Mouse (Mus musculus) midbrain, embryonic 15.5 days (tissue): ENCODE measurements around the gene Hnrnph2. TPM values are rescaled to one million over a fixed set of nuclear protein-coding genes. Genes with fewer than 3 reads are reported as not detected.

ENCODE experiments used
- ATAC-seq: fragments of 200-750 bp; cut with Nextera tagmentation; replicated peaks from 2 replicates; pipeline ENCODE4 v1.8.0; 2017; ENCODE audit warnings: moderate TSS enrichment
- H3K27ac ChIP-seq: fragments of 300-500 bp; sonication (generic); 2 replicates; pipeline ENCODE4 v1.5.1; 2015; ENCODE audit warnings: mild to moderate bottlenecking, inconsistent platforms
- H3K27me3 ChIP-seq: fragments of 300-500 bp; sonication (generic); replicated peaks from 2 replicates; pipeline ENCODE4 v1.6.1; 2015; ENCODE audit warnings: inconsistent platforms
- H3K36me3 ChIP-seq: fragments of 300-500 bp; sonication (generic); replicated peaks from 2 replicates; pipeline ENCODE4 v1.6.1; 2015; ENCODE audit warnings: inconsistent platforms
- H3K4me1 ChIP-seq: fragments of 300-500 bp; sonication (generic); 2 replicates; pipeline ENCODE4 v1.6.1; 2015; ENCODE audit warnings: inconsistent platforms
- H3K4me2 ChIP-seq: fragments of 300-500 bp; sonication (generic); 2 replicates; pipeline ENCODE4 v1.6.1; 2015; ENCODE audit warnings: inconsistent platforms, mild to moderate bottlenecking, moderate library complexity
- H3K4me3 ChIP-seq: fragments of 300-500 bp; sonication (generic); 2 replicates; pipeline ENCODE4 v1.5.1; 2015; ENCODE audit warnings: mild to moderate bottlenecking, inconsistent platforms
- H3K9ac ChIP-seq: fragments of 300-500 bp; sonication (generic); 2 replicates; pipeline ENCODE4 v1.6.1; 2015; ENCODE audit warnings: mild to moderate bottlenecking, inconsistent platforms
- H3K9me3 ChIP-seq: fragments of 300-500 bp; sonication (generic); 2 replicates; pipeline ENCODE4 v1.6.1; 2016; ENCODE audit warnings: inconsistent platforms
- WGBS: fragments of 180-500 bp; shearing (Covaris S2); methylation state at CpG from one replicate; pipeline ENCODE4 v1.1.7; 2015; ENCODE audit warnings: mixed read lengths; 5-methylcytosine and 5-hydroxymethylcytosine counted together
- polyA plus RNA-seq: library from polyadenylated mRNA; unstranded; fragments of >200 nt; fragmentation: Nextera tagmentation; extraction: Ambion mirVana; gene quantifications from 2 replicates; pipeline ENCODE4 v1.2.1, GENCODE M21; 2015

The Hnrnph2 gene
- polyA plus RNA-seq, 1 experiment from 2014 or later: 145 TPM

DNA sequence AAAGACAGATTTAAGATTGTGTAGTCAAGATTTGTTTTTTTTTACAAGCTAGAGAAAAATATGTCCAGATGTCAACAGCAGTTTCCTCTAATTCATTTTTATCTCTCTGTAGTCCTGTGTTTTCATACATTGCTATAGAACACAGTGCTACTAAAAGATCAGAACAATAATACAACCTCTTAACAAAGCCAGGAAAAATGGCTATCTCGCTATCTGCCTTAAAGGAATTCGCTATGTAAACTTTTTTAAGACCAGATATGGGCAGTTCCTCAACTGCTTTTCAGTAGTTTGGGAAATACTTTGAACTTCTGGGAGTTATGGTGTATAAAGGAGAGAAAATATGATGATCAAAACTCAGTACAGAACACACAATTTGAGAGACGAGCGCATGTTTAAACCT is 22.4 kb downstream of the Hnrnph2 start:
- Histone ChIP-seq H3K27me3 (0 out of 2 replicates have a peak, but pooled peaks cover 13% of the 10 kb centered on the region), H3K9ac (no peak overlapping the region), H3K4me2 (no peak overlapping the region), H3K4me1 (peaks cover 5% of the 10 kb centered on the region; the same call in 1 of the 2 replicates), H3K9me3 (no peaks in the 10 kb centered on the region), H3K27ac (no peak overlapping the region), H3K4me3 (no peak overlapping the region), H3K36me3 (no peaks in the 10 kb centered on the region)
- ATAC-seq: no peak
- 93% methylated on average over 4 of the region's 4 CpGs for WGBS

GRCm38 (mm10) chrX:134628200-134628599 is 27.2 kb downstream of the Hnrnph2 start:
- no peaks in the 10 kb centered on the region for H3K4me1 ChIP-seq
- no peaks in the 10 kb centered on the region for H3K36me3 ChIP-seq
- no peak overlapping the region for H3K4me2 ChIP-seq
- H3K9me3 ChIP-seq: no peaks in the 10 kb centered on the region
- WGBS: 73% methylated on average over 2 of the region's 2 CpGs
- H3K27me3 ChIP-seq: 0 out of 2 replicates have a peak, but pooled peaks cover 10% of the 10 kb centered on the region
- ATAC-seq: no peak
- H3K9ac ChIP-seq: no peak overlapping the region
- H3K27ac ChIP-seq: no peak overlapping the region
- H3K4me3 ChIP-seq: no peak overlapping the region

GRCm38 (mm10) chrX:134632710-134633109 is 31.7 kb downstream of the Hnrnph2 start:
- Histone ChIP-seq H3K4me1 (no peaks in the 10 kb centered on the region), H3K9ac (no peak overlapping the region), H3K4me2 (no peak overlapping the region), H3K9me3 (no peaks in the 10 kb centered on the region), H3K36me3 (no peaks in the 10 kb centered on the region), H3K27me3 (0 out of 2 replicates have a peak, but pooled peaks cover 3% of the 10 kb centered on the region), H3K27ac (no peak overlapping the region), H3K4me3 (no peak overlapping the region)
- 91% methylated on average over 5 of the region's 5 CpGs for WGBS
- no peak for ATAC-seq

- Histone ChIP-seq H3K4me3 (no peak overlapping the region), H3K4me1 (no peaks in the 10 kb centered on the region), H3K27ac (no peak overlapping the region), H3K27me3 (0 out of 2 replicates have a peak, but pooled peaks cover 2% of the 10 kb centered on the region), H3K9me3 (no peaks in the 10 kb centered on the region), H3K36me3 (no peaks in the 10 kb centered on the region), H3K9ac (no peak overlapping the region), H3K4me2 (no peak overlapping the region)
- ATAC-seq: no peak
- 60% methylated on average over 3 of the region's 3 CpGs for WGBS
Observed at GRCm38 (mm10) chrX:134635111-134635510, 34.1 kb downstream of the Hnrnph2 start.

DNA sequence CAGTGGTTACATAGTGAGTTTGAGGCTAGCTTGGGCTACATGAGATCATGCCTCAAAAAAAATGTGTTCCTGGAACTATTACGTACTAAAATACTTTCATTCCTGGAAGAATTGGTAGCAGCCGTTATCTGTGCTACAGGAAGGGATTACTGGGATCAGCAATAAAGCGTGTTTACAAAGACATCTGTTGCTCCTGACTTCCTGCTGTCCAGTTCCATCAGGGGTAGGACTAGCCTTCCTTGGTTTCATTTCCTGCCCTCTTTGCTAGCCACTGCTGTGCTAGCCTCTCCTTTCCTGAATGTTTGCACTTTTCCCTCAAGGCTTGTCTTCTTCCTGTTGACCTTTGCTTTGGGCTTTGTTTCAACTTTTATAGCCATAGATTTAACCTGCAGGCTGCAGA is 34.9 kb downstream of the Hnrnph2 start:
- no peaks in the 10 kb centered on the region for H3K4me1 ChIP-seq
- no peak overlapping the region for H3K27ac ChIP-seq
- H3K27me3 ChIP-seq: 0 out of 2 replicates have a peak, but pooled peaks cover 2% of the 10 kb centered on the region
- no peaks in the 10 kb centered on the region for H3K36me3 ChIP-seq
- ATAC-seq: no peak
- no peak overlapping the region for H3K4me2 ChIP-seq
- 75% methylated on average over 3 of the region's 3 CpGs for WGBS
- no peak overlapping the region for H3K9ac ChIP-seq
- H3K4me3 ChIP-seq: no peak overlapping the region
- H3K9me3 ChIP-seq: no peaks in the 10 kb centered on the region

- H3K36me3 ChIP-seq: no peaks in the 10 kb centered on the region
- no peak overlapping the region for H3K4me2 ChIP-seq
- H3K27ac ChIP-seq: no peak overlapping the region
- no peak overlapping the region for H3K9ac ChIP-seq
- no peak for ATAC-seq
- 0 out of 2 replicates have a peak, but pooled peaks cover 2% of the 10 kb centered on the region for H3K27me3 ChIP-seq
- no peak overlapping the region for H3K4me3 ChIP-seq
- no peaks in the 10 kb centered on the region for H3K4me1 ChIP-seq
- WGBS: 65% methylated on average over 10 of the region's 10 CpGs
- H3K9me3 ChIP-seq: no peaks in the 10 kb centered on the region
Observed at GRCm38 (mm10) chrX:134641000-134641760, 40.2 kb downstream of the Hnrnph2 start.

DNA sequence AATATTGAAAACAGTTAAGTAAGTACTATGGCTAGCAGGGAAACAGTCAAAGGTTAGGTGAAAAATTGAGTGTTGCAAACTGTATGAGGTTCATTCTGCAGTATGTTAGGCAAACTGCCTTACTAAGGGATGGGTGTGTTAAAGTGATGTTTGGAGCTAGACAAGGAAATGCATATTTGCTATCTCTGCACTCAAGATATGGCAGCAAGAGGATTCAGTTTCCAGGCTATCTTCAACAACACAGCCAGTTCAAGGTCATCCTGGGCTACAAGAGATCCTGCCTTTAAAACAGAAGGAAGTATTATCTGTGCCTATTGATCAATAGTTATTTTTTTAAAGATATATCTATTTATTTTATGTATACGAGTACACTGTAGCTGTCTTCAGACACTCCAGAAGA is 45.4 kb downstream of the Hnrnph2 start:
- Histone ChIP-seq H3K9me3 (no peaks in the 10 kb centered on the region), H3K9ac (no peak overlapping the region), H3K27ac (no peak overlapping the region), H3K27me3 (no peaks in the 10 kb centered on the region), H3K4me1 (no peaks in the 10 kb centered on the region), H3K36me3 (no peaks in the 10 kb centered on the region), H3K4me2 (no peak overlapping the region), H3K4me3 (no peak overlapping the region)
- no peak for ATAC-seq
- WGBS: 96% methylated on average over 1 of the region's 1 CpGs

- 76% methylated on average over 8 of the region's 8 CpGs for WGBS
- Histone ChIP-seq H3K9ac (no peak overlapping the region), H3K4me1 (no peaks in the 10 kb centered on the region), H3K9me3 (no peaks in the 10 kb centered on the region), H3K27me3 (no peaks in the 10 kb centered on the region), H3K27ac (no peak overlapping the region), H3K4me3 (no peak overlapping the region), H3K4me2 (no peak overlapping the region), H3K36me3 (no peaks in the 10 kb centered on the region)
- ATAC-seq: no peak
Observed at GRCm38 (mm10) chrX:134647421-134647820, 46.4 kb downstream of the Hnrnph2 start.

DNA sequence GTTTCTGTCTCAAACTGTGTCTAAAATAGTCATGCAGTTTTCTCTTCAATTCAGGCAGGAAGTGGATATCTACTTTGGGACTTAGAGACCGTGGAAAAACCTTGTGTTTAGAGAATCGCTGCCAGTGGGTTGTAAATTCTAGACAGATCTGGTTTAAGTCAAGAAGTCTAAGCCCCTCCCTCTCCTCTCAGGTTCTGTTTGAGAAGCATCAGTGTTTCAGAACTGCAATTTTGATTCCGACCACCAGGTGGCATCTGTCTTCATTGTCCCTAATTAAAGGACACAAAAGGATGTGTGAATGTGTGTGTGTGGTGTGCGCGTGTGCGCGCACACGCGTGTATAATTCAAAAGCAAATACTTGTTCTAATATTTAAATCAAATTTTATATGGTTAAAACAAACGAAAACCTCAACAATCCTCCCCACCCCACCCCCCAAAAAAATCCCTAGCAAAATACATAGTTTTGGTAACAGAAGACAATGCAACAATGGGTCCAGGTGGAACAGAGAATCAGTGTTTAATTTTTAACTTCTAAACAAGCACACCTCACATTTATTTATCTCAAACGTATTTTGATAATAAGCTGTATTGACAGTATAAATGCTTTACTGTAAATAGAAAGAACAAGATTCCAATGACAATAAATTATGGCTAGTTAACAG is 47.2 kb downstream of the Hnrnph2 start:
- WGBS: 27% methylated on average over 11 of the region's 11 CpGs
- no peaks in the 10 kb centered on the region for H3K27me3 ChIP-seq
- no peaks in the 10 kb centered on the region for H3K36me3 ChIP-seq
- H3K27ac ChIP-seq: no peak overlapping the region
- ATAC-seq: peak; percentile 82
- H3K9ac ChIP-seq: no peak overlapping the region
- peak overlapping the region; percentile 28; the same call in 1 of the 2 replicates for H3K4me2 ChIP-seq
- no peaks in the 10 kb centered on the region for H3K4me1 ChIP-seq
- no peak overlapping the region for H3K4me3 ChIP-seq
- no peaks in the 10 kb centered on the region for H3K9me3 ChIP-seq

GRCm38 (mm10) chrX:134652061-134652460 is 51.1 kb downstream of the Hnrnph2 start:
- H3K27me3 ChIP-seq: no peaks in the 10 kb centered on the region
- ATAC-seq: no peak
- H3K4me3 ChIP-seq: no peak overlapping the region
- no peaks in the 10 kb centered on the region for H3K4me1 ChIP-seq
- no peaks in the 10 kb centered on the region for H3K36me3 ChIP-seq
- H3K4me2 ChIP-seq: no peak overlapping the region
- no peaks in the 10 kb centered on the region for H3K9me3 ChIP-seq
- 83% methylated on average over 1 of the region's 1 CpGs for WGBS
- no peak overlapping the region for H3K9ac ChIP-seq
- no peak overlapping the region for H3K27ac ChIP-seq
